Mouse (Mus musculus): ENCODE results near the gene Gtf3a. TPM values are rescaled to one million over a fixed set of nuclear protein-coding genes. Genes with fewer than 3 reads are reported as not detected.

Gene Gtf3a
- polyA plus RNA-seq, 1 experiment from 2014 or later: 112 TPM

DNA sequence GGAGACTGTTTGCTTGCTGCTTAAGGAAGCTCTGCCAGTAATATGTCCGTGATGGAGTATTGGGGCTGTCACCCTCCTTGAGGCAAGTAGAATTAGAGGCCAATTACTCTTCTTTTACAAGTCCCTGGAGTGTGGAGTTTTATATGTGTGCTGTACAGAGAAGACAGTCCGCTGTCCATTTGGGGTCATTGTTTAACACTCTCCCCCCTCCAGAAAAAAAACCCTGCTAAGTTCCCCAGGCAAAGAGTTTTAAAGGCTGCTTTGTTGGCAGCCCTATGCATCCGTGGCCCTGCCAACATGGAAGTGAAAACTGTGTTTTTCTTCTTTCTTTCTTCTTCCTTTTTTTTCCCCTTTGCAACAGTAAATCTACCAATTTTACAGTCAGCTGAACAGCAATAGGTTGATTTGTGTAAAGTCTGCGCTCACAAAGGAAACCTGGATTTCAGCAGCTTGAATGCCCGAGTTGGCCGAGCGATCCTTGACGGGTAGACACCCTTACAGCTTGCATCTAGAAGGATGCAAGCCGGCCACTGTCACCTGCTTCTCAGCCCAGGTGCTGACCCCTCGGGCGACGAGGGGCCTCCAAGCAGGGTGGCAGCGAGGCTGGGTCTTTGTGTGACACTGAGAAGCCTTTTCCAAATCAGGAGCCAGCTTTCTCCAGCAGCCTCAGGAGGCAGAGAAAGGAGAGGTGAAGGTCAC is 20.4 kb downstream of the Gtf3a start:
- H3K9ac ChIP-seq: no peak overlapping the region
- no peak for ATAC-seq (ENCODE audit: low FRiP score, low read depth)
- H3K9me3 ChIP-seq: no peaks in the 10 kb centered on the region
- no peak overlapping the region for H3K4me3 ChIP-seq
- H3K4me2 ChIP-seq: no peak overlapping the region
- H3K4me1 ChIP-seq (replicated peaks): peaks cover 7% of the 10 kb centered on the region
- H3K27ac ChIP-seq (replicated peaks): no peak overlapping the region
- no peaks in the 10 kb centered on the region for H3K27me3 ChIP-seq
- WGBS: 25% methylated on average over 13 of the region's 13 CpGs
- no peaks in the 10 kb centered on the region for H3K36me3 ChIP-seq

GRCm38 (mm10) chr5:146971776-146972561 is 23.5 kb downstream of the Gtf3a start:
- WGBS: 77% methylated on average over 10 of the region's 10 CpGs
- H3K36me3 ChIP-seq: no peaks in the 10 kb centered on the region
- no peak overlapping the region for H3K9ac ChIP-seq
- H3K9me3 ChIP-seq: no peaks in the 10 kb centered on the region
- ATAC-seq (ENCODE audit: low FRiP score, low read depth): no peak
- H3K4me1 ChIP-seq (replicated peaks): peaks cover 3% of the 10 kb centered on the region; the same call in 1 of the 2 replicates
- no peak overlapping the region for H3K27ac ChIP-seq (replicated peaks)
- no peak overlapping the region for H3K4me2 ChIP-seq
- no peaks in the 10 kb centered on the region for H3K27me3 ChIP-seq
- H3K4me3 ChIP-seq: no peak overlapping the region

- Histone ChIP-seq H3K9ac (no peak overlapping the region), H3K9me3 (no peaks in the 10 kb centered on the region), H3K4me2 (no peak overlapping the region), H3K27ac (replicated peaks) (no peak overlapping the region), H3K4me3 (no peak overlapping the region), H3K36me3 (no peaks in the 10 kb centered on the region), H3K27me3 (no peaks in the 10 kb centered on the region), H3K4me1 (replicated peaks) (peaks cover 3% of the 10 kb centered on the region; the same call in 1 of the 2 replicates)
- 92% methylated on average over 9 of the region's 9 CpGs for WGBS
- no peak for ATAC-seq (ENCODE audit: low FRiP score, low read depth)
Observed at GRCm38 (mm10) chr5:146973353-146973752, 24.9 kb downstream of the Gtf3a start.

DNA sequence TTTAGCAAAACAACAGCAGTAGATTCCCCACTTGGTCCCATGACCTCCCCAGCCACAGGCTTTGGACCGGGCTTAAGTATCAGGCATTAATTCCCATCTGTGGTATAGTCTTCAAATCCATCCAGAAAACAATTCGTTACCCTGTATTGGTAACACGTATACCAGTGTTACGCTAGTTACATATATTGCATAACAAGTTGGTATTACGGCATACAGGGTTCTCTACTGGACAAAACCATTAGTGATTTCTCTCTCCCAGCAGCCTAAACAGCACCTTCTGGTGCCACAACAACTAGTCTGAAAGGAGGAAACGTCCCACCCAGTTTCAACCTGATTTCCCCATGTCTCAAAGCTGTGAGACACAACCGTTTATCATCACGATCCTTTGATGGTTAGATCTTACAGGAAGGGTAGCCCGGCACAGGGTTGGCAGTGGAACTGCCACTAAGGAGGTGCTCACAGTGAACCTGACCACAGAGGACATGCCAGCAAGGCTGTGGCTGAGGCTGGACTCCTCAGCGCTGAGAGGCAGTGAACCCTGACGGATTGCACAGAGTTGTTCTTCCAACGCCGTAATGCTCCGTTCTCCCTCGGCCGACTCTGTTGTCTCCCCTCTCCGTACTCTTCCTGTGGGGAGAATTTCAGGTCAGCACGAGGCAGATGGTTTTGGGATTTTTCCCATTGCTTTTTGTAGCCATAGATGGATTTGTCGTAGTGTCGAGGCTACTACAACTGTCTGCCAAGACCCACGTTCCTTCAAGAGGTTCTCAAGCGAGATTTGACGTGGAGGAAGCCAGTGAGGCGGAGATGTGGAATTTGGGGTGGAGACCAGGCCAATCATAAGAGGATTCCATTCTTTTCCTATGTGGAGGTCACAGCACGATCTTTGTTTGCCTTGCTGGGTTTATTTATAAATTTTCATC is 25.7 kb downstream of the Gtf3a start:
- H3K27ac ChIP-seq (replicated peaks): no peak overlapping the region
- H3K4me2 ChIP-seq: no peak overlapping the region
- H3K4me1 ChIP-seq (replicated peaks): peaks cover 1% of the 10 kb centered on the region; the same call in 1 of the 2 replicates
- no peak overlapping the region for H3K9ac ChIP-seq
- no peak overlapping the region for H3K4me3 ChIP-seq
- H3K36me3 ChIP-seq: no peaks in the 10 kb centered on the region
- 88% methylated on average over 25 of the region's 25 CpGs for WGBS
- H3K9me3 ChIP-seq: no peaks in the 10 kb centered on the region
- ATAC-seq (ENCODE audit: low FRiP score, low read depth): no peak
- H3K27me3 ChIP-seq: no peaks in the 10 kb centered on the region

DNA sequence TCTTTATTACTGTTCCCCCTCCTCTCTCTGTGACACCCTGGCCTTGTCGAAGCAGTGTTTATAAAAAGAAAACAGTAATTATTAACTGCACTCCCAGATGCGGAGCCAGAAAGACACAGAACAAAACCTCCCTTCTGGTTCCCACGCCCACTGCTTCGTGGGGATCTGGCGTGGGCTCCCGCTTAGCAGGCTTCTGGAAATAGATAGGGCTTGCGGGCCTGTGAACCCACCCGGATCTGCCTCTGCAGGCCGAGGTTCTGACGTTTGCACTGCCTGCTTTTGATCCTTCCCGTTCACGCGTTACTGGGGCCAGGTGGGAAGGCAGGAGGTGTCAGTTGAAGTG is 26.3 kb downstream of the Gtf3a start:
- no peak for ATAC-seq (ENCODE audit: low FRiP score, low read depth)
- no peak overlapping the region for H3K4me2 ChIP-seq
- H3K27ac ChIP-seq (replicated peaks): no peak overlapping the region
- WGBS: 70% methylated on average over 13 of the region's 13 CpGs
- H3K9ac ChIP-seq: no peak overlapping the region
- H3K4me3 ChIP-seq: no peak overlapping the region
- H3K4me1 ChIP-seq (replicated peaks): no peaks in the 10 kb centered on the region
- H3K9me3 ChIP-seq: no peaks in the 10 kb centered on the region
- H3K27me3 ChIP-seq: no peaks in the 10 kb centered on the region
- no peaks in the 10 kb centered on the region for H3K36me3 ChIP-seq

DNA sequence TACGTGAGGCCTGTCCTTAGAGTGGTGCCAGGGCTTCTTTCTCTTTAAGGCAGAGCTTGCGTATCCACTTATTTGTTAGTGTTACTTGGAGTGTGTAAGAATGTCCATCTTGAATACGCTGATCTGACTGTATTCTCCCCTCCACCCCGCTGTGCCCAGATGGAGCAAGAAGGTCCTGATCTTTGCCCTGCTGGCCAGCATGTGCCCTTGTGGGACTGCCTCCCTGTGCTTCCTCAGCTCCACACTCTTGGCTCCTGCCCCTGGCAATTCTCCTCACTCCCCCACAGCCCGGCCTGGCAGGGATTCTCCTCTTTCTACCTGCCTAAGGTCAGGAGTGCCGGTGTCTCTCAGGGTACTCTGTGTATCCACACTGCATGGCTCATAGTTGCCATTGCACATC is 32.9 kb downstream of the Gtf3a start:
- Histone ChIP-seq H3K4me2 (no peak overlapping the region), H3K36me3 (no peaks in the 10 kb centered on the region), H3K27ac (replicated peaks) (no peak overlapping the region), H3K4me3 (no peak overlapping the region), H3K9me3 (no peaks in the 10 kb centered on the region), H3K27me3 (peaks cover 17% of the 10 kb centered on the region; the same call in 1 of the 2 replicates), H3K4me1 (replicated peaks) (peaks cover 6% of the 10 kb centered on the region), H3K9ac (no peak overlapping the region)
- ATAC-seq (ENCODE audit: low FRiP score, low read depth): no peak
- WGBS: 83% methylated on average over 6 of the region's 6 CpGs

DNA sequence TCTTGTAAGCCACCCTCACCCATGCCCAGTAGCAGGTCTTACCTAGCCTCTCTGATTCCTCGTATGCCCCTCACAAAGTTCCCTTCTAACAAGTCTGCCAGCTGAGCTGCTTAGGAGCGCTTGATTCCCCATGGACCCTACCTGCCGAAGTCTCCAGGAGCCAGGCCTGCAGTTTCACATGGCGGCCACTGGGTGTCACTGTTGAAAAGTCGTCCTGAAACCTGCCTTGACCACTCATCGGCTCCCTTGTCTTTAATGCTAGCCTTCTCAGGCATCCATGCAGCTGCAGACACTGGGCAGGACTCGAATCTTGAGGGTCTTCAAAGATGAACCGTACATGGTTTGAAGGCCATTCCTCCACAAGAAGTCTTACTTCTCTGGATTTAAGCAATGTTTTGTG is 34.8 kb downstream of the Gtf3a start:
- WGBS: 11% methylated on average over 8 of the region's 8 CpGs

GRCm38 (mm10) chr5:146985725-146986433 is 37.4 kb downstream of the Gtf3a start:
- H3K4me3 ChIP-seq: no peak overlapping the region
- no peaks in the 10 kb centered on the region for H3K9me3 ChIP-seq
- peaks cover 9% of the 10 kb centered on the region for H3K4me1 ChIP-seq (replicated peaks)
- H3K36me3 ChIP-seq: no peaks in the 10 kb centered on the region
- no peak overlapping the region for H3K9ac ChIP-seq
- 46% methylated on average over 21 of the region's 21 CpGs for WGBS
- peaks cover 17% of the 10 kb centered on the region; the same call in 1 of the 2 replicates for H3K27me3 ChIP-seq
- peak overlapping the region; percentile 32 for H3K4me2 ChIP-seq
- ATAC-seq (ENCODE audit: low FRiP score, low read depth): no peak
- no peak overlapping the region for H3K27ac ChIP-seq (replicated peaks)

More for the DNA sequence above, 34.8 kb downstream of the Gtf3a start:
- H3K4me1 ChIP-seq (replicated peaks): peaks cover 9% of the 10 kb centered on the region
- no peak overlapping the region for H3K4me3 ChIP-seq
- no peaks in the 10 kb centered on the region for H3K9me3 ChIP-seq
- H3K27me3 ChIP-seq: peaks cover 17% of the 10 kb centered on the region; the same call in 1 of the 2 replicates
- ATAC-seq (ENCODE audit: low FRiP score, low read depth): peak; percentile 62
- H3K27ac ChIP-seq (replicated peaks): no peak overlapping the region
- no peak overlapping the region for H3K9ac ChIP-seq
- no peak overlapping the region for H3K4me2 ChIP-seq
- H3K36me3 ChIP-seq: no peaks in the 10 kb centered on the region

DNA sequence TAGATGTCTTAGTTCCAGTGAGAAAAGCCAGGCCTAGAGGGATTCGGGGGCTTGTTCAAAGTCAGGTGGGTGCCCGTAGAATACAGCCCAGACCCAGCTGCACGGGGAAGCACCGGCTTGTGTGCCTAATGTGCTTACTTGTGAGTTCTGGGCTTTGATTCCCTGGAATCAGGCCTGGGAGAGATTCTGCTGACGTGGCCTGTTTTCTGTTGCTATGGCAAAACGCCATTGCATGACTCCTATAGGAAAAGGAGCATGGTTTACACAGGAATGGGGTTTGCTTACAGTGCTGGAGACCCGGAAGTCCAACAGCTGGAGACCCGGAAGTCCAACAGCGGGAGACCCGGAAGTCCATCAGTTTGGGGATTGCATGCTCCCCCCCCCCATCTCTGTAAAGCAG is 39.1 kb downstream of the Gtf3a start:
- peak; percentile 49; the same call in 1 of the 2 replicates for ATAC-seq (ENCODE audit: low FRiP score, low read depth)

GRCm38 (mm10) chr5:146989051-146989450 is 40.6 kb downstream of the Gtf3a start:
- no peak for ATAC-seq (ENCODE audit: low FRiP score, low read depth)
- Histone ChIP-seq H3K4me3 (no peak overlapping the region), H3K9ac (no peak overlapping the region), H3K9me3 (no peaks in the 10 kb centered on the region), H3K27ac (replicated peaks) (no peak overlapping the region), H3K36me3 (no peaks in the 10 kb centered on the region), H3K4me2 (no peak overlapping the region), H3K27me3 (peaks cover 6% of the 10 kb centered on the region; the same call in 1 of the 2 replicates), H3K4me1 (replicated peaks) (peaks cover 9% of the 10 kb centered on the region)
- WGBS: 83% methylated on average over 5 of the region's 5 CpGs

More for the DNA sequence above, 39.1 kb downstream of the Gtf3a start:
- no peak overlapping the region for H3K4me2 ChIP-seq
- peaks cover 9% of the 10 kb centered on the region for H3K4me1 ChIP-seq (replicated peaks)
- no peak overlapping the region for H3K4me3 ChIP-seq
- H3K27ac ChIP-seq (replicated peaks): no peak overlapping the region
- H3K9me3 ChIP-seq: no peaks in the 10 kb centered on the region
- WGBS: 72% methylated on average over 10 of the region's 10 CpGs
- no peak overlapping the region for H3K9ac ChIP-seq
- H3K27me3 ChIP-seq: peaks cover 10% of the 10 kb centered on the region; the same call in 1 of the 2 replicates
- no peaks in the 10 kb centered on the region for H3K36me3 ChIP-seq

- H3K4me2 ChIP-seq: no peak overlapping the region
- WGBS: 77% methylated on average over 8 of the region's 8 CpGs
- H3K27ac ChIP-seq (replicated peaks): no peak overlapping the region
- H3K27me3 ChIP-seq: no peaks in the 10 kb centered on the region
- no peaks in the 10 kb centered on the region for H3K4me1 ChIP-seq (replicated peaks)
- no peaks in the 10 kb centered on the region for H3K36me3 ChIP-seq
- no peak for ATAC-seq (ENCODE audit: low FRiP score, low read depth)
- H3K9me3 ChIP-seq: no peaks in the 10 kb centered on the region
- no peak overlapping the region for H3K4me3 ChIP-seq
- H3K9ac ChIP-seq: no peak overlapping the region
Observed at GRCm38 (mm10) chr5:146993509-146993908, 45.1 kb downstream of the Gtf3a start.
